Mouse (Mus musculus) frontal cortex, postnatal 25 days (tissue): ENCODE measurements around the gene Tfpt.
"Not testable (repeated sequence)": the region's sequence is repeated elsewhere in the genome, so short reads cannot be mapped to it uniquely, and the experiment has no call there.

ENCODE experiments used
- DNase-seq, 2 experiments: peaks; one replicate each; pipeline ENCODE4 v3.0.0; 2022; ENCODE audit warnings: low spot score in 2 of 2

Tfpt gene

DNA sequence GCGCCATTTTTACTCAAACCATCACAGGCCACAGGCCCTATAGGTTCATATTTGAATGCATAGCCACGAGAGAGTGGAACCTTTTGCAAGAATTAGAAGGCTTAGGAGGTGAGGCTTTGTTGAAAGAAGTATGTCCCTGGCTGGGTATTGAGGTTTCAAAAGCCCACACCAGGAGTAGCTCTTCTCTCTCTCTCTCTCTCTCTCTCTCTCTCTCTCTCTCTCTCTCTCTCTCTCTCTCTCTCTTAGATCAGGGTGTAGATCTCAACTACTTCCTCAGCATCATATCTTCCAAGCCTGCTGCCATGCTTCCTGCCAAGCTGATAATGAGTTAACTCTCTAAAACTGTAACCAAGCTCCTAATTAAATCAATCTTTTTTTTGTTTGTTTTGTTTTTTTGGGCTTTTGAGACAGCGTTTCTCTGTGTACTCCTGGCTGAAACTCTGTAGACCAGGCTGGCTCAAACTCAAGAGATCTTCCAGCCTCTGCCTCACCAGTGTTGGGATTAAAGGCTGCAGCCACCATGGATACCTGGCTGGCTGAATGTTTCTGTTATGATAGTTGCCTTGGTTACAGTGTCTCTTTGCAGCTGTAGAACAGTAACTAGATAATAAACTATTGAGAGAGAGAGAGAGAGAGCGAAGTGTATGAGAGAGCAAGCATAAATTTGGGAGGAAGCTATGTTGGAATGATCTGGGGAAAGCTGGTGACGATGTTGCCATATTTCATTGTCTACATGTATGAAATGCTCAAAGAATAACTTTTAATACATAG is 53.2 kb downstream of the Tfpt start:
- DNase-seq, result no peak

DNA sequence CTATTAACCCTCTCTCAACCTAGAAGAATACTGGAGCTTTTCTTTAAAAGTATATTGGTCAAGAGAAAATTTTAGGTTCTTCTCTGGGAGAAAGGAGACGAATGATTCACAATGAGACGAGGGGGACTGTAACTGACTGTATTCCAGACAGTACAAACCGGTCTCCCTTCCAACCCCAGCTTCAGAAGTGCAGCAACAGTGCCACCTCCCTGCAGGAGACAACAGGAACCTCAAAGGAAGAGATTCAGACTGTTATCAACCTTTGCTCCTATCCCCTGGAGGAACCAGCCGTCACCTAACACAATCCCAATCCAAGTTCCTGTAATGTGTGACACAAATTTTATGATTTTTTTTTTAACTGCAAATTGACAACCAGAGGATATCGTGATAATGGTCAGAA is 55.5 kb downstream of the Tfpt start:
- peak in 1 of 2 experiments; percentile 28 for DNase-seq

DNA sequence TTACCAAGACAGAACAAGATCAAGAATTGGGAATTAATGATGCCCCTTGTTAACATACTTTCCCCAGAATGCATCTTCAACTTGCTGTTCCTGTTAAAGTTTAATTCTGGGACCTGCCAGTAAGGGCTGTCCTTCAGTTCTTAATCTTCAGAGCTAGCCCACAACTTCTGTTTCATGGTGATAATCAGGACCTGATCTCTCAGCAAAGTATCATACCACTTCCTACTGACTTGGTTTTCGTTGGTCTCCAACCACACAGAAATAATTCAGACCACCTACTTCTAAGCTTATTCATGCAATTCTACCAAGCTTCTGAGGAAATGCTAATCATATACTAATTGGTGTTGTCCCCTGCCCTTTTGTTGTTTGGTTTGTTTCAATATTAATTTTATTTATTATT is 57.9 kb downstream of the Tfpt start:
- DNase-seq, result no peak

DNA sequence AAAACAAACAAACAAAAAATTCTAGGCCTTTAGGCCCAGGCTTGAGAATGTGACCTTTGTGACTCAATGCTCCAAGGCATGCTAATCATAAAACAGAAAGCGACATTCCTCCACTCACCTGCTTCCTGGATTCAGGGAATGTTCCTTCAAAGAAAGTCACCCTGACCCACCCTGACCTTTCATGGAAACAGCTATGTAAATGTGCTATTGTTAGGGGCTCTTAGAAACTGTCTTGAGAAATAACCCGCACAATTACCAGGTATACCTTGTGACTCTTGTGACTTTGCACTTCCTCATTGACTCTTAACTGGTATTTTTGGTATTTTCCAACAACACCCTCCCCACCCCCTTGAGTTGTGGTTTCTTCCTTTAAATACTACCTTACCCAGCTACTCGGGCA is 59.1 kb downstream of the Tfpt start:
- DNase-seq, result not testable (repeated sequence)
